Mouse (Mus musculus) neutrophil, adult 5-6 weeks (primary cell): Measurements from ENCODE around the gene Plagl1. TPM values are rescaled to one million over a fixed set of nuclear protein-coding genes. Genes with fewer than 3 reads are reported as not detected.
"Not testable (repeated sequence)": the region's sequence is repeated elsewhere in the genome, so short reads cannot be mapped to it uniquely, and the experiment has no call there.

ENCODE experiments used
- ATAC-seq: fragments of 151-379, 151-347 bp; 2 replicates; pipeline ENCODE4 v1.8.0; 2017; ENCODE audit warnings: mild to moderate bottlenecking, moderate TSS enrichment; ENCODE audit not compliant: insufficient number of reproducible peaks, poor library complexity, low FRiP score, severe bottlenecking; ENCODE audit errors: extremely low read depth
- total RNA-seq: library from RNA; stranded (forward); fragments of 200-1000 nt; gene quantifications from 2 replicates; pipeline ENCODE4 v1.2.3, GENCODE M21; 2017

Plagl1 gene
- total RNA-seq: 0.12 TPM in 1 of 2 replicates, not detected in the other

DNA sequence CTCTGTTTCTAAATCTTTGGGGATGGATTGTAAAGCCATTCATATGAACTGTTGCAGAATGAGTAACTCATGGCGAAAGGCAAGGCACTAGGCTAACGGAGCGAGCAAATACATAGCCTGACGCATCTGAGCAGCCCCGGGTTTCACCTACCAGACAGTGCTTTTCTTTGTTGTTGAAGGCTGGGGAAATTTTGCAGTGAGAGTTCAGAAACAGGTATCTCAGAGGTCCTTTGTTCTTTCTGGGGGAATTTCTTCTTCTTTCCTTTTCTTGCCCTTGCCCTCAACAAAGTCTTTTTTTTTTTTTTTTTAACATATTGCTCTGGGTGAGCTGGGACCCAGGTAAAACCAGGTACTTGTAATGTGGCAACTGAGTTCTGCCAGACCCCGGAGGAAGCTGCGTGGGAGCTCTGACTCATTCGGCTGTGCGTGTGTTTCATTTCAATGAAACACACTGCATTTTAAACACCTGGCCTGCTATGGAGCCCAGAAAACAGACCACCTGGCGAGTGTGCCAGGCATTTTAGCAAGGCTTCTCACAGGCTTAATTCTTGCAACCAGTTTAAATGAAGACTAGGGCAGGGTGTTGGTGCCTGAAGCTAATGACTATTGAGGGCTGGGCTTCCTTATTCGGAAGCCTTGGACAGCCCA is at the start of gene Plagl1:
Gene Plagl1, plus strand, starts transcription at position 484 of the 648 bp plus-strand sequence.
- no peak for ATAC-seq

DNA sequence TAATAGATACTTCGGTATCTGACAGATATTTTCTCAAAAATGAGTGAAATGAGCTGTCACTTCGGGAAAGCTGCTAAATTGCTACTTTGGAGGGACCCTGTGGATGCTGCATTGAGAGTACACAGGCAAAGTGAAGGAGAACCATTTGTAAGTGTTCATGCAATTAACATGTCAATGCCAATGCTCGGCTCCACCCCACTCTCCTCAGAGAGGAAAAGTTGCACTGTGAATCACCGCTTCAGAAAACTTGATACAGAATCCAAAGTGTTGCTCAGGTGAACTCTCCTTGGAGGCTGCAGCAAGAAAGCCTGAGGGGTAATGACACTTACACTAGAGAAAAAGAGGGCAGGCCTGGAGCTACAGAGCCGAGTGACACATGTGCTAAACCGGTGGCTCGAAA is 46.3 kb upstream of the Plagl1 start:
- no peak for ATAC-seq

DNA sequence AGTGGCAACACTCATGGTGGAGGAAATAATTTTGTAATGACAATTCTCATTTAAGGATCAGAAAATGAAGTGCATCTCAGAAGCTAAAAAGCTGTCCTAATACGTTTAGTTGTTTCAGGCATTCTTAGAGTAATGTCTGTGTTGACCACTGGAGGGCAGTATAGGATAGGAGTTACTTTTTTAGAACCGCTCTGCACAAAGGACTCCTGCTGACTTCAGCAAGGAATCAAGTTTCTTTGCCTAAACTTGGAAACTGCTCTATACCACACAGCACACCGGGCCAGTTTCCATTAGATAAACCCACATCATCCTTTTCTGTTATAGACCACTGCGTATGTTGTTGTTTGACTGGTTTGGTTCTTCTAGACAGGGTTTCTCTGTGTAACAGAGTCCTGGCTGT is 43.7 kb upstream of the Plagl1 start:
- ATAC-seq: peak; percentile 84

DNA sequence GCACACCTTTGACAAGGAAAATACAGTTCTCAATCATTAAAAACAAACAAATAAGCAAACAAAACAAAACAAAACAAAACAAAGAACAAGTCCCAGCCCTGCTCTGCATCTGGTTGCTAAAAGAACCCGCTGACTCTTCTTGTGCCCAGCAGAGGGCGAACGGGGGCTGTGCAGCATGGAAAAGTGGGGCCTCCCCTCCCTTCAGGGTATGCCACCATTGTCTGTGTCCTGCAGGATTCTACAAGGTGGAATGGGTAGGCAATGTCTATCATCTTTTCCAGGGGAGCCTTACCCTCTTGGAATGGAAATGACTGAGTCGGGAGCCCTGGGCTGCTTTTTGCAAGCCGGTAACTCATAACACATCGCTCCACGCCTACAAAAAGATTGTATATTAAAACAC is 41.8 kb upstream of the Plagl1 start:
- ATAC-seq: no peak

DNA sequence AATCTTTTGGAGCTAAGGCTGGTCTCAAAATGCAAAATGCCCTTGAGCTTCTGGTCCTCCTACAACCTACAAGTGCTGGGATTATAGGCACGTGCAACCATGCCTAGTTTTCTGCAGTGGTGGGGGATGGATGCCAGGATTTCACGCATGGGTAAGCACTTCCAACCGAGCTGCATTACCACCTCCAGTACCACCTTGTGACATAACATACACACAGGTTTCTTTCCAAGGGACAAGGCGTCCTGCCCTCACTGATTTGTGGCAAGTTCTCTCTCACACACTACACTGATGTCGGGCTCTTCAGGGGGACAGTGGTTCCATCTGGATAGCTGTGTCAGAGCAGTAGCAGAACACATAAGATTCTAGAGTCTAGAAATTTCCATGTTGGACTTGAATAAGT is 41.3 kb upstream of the Plagl1 start:
- no peak for ATAC-seq

DNA sequence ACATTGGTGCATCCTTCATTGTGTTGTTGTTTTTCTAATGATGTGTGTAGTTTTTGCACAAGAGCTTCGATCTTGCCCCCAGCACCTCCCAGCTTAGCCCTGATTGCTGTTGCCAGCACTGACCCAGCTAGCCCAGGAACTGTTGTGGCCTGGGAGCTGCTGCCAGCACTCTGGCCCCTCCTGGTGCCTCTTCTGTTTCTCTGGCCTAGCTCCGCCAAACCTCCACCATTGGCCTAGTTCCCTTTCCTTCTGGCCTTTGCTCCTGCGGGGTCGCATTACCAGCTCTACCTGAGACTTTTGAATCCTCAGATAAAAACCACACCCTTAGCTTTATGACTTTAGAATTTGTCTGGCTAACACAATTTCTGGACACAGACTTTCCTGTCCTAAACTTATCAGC is 38.2 kb upstream of the Plagl1 start:
- ATAC-seq: no peak

DNA sequence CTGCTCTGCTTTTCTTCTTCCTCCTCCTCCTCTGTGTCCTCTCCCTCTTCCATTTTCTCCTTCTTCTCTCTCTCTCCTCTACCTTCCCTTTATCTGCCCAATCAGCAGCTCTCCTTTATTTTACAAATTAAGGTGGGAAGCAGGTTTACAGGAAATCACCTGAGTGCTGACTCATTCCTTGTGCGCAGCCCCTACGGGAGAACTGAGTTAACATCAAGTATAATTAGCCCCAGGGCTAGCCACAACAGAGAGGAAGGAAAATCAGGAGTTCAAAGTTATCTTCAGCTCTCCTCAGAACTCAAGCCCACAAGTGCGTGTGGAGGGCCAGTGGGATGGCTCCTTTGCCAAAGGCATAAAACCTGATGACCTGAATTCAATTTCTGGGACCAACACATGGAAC is 36.3 kb upstream of the Plagl1 start:
- not testable (repeated sequence) for ATAC-seq

DNA sequence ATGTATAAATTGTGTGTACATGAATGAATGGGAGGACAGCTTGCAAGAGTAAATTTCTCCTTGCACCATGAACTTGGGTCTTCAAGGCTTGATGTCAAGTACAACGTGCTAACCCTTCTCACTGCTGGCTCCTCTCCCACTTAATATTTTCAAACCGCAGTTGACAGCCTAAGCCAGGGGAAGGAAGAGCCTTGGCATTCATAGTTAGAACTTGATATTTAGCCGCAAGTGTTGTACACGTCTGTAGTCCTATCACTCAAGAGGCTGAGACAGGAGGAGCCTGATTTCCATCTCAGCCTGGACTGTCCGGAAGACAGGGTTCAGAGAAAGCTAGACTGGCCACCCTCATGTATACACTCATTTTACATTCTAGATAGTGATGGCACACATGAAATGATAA is 32.6 kb upstream of the Plagl1 start:
- ATAC-seq: no peak

DNA sequence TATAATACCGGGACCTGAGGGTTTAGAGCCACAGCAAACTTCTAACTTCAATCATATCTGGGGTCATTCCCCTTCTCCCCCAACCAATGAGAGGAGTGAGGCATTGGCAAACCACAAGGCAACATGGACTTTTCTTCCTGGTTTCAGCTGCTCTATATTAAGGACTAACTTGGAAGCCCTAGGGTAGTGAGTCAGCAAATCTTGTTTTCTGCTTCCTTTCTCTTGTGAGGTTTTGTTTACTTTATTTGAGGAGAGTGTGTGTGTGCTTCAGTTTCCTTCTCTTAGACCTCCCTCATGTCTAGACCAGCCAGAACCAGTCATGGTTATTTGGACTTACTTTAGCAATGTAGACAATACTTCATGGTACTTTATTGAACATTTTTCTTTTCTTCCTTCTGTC is 32.1 kb upstream of the Plagl1 start:
- ATAC-seq: no peak

DNA sequence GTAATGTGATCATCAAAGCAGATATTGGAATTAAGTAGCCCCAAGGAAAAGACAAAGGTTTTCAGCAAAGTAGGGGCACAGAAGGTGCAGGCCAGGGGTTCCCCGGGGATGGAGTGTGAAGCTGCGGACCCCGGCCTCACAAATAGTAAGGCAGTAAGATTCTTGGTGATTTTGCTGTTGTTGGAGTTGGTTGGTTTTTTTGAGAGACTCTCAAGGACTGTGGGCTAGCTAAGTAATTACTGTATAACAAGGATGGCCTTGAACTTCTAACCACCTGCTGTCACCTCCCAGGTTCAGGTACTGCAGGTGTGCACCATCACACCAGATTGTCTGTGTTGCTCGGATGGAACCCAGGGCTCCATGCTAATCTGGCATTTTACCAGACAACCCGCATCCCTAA is 30.9 kb upstream of the Plagl1 start:
- ATAC-seq: no peak

DNA sequence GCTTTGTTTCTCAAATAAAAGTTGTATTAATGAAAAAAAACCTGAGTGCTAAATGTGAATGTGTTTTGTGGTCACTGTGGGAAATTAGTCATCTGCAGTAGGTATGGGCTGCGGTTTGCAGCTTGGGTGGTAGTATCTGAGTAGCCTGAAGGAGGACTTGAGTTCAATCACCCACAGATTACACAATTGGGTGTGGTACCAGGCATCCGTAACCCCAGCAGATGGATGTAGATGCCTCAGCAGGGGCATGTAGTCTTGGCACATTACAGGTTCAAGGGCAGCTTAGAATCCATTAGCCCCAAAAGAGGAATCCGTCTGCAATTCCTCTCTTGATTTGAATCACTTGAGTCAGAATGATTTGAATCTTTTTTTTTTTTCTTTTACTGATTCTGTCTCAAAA is 25.0 kb upstream of the Plagl1 start:
- ATAC-seq: no peak

DNA sequence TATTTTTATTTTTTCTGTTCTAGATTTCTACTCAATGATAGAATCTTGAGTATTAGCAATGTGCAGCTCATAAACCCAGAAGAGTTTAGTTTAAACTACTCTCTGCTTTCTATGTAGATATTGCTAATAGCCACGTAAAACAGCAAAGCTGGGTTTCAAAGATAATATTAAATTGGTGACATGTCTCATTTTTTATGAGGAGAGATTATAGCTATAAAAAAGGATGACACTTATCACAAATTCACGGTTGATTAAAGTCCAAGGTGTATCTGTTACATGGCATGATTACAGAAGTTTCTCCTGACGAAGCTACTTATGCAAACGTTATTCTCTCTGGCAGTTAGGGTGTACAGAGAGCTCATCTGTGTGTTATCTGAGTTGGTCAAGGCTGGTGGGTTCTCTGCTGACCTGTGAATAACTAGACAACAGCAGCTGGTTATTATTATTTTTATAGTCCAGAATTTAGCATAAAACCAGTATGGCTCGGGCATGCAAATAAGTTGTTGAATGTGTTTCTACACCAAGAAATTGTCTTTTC is 20.6 kb upstream of the Plagl1 start:
- ATAC-seq: no peak

DNA sequence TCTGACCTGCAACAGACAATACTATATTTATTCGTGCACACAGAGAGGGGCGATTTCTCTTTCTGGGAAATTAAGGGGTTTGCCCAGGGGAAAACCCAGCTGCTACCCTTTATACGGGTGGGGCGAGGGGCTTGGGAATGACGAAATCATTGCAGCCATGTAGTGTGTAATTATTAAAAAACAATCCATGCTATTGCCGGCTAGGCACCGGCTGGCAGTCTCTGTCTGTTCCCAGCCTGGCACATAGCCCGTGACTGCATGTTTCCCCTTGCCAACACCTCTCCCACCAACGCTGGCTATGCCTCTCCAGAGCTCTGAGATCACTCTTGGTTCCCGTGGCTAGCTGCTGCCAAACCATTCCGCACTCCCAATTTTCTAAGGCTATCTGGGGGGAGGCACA is 15.6 kb upstream of the Plagl1 start:
- no peak for ATAC-seq

DNA sequence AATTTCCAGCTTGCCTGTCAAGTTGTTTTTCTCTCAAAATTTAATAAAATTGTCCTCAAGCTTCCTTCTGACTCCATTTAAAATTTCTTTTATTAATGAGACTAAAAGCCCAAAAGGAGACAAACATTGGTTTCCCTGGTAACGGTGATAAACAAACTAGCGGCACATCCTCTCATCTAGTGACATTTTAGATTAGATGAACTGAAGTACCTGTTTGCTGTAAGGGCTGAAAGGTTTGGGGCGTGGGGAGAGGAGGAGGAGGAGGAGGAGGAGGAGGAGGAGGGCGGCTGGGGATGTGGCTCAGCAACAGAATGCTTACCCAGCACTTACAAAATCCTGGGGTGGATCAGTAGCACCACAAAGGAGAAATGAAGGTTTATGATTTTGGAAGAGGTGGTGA is 12.5 kb upstream of the Plagl1 start:
- no peak for ATAC-seq

DNA sequence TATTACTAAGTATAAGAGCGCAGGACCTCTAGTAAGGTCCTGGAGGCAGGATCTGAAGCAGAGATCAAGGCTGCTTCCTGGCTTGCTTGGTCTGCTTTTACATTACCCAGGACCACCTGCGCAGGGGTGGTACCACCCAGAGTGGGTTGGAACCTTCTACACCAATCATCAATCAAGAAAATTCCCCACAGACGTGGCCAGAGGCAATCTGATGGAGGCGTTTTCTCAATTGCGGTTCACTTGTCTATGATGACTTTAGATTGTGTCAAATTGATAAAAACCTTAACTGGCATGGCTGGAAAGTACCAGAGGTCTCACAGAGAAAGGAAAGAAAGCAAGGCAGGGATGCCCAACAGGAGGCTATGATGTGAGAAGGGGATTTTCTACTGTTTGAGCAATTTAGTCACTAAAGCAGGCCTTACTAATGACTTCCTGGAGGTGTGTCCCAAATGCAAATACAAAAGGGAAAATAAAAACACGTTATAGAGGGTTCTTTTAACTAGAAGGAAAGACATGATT is 3.4 kb upstream of the Plagl1 start:
- ATAC-seq: no peak

DNA sequence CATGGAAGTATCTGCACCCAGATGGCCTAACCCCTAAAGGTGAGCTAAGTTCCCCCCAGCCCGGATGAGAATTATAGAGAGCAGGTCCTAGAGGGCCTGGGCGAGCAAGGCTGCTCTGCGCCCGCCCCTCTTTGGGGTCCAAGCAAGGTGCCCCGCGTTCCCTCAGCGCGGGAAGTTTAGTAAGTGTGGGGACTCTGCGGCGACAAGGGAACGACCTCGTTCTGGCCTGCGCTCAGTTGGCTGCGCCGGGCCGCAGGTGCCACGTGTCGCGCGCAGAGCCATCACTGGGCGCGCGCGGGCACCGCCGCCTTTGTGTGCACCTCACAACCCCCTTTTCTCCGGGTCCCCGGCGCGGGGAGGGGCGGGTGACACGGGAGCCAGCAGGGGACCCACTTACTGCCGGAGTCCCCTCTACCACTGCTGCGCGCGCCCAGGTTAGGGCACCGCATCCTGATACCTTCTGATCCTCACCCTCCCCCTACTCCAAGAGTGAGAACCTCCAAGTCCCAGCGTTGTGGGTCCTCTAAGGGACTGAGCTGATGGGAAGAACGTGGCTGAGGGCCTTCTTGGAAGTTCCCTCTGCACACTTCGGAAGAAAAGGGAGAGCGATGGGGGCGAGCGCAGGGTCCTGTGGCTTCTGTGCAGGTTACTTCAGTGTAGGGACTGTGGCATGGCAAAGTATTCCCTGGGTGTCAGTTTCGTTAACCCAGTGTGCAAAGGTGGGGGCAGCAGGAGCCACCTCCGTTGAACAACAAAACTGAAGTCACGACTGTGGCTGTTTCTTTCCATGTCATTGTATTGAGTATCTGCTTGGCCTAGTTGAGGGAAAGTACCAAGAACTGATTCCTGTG is 742 bp downstream of the Plagl1 start:
- no peak for ATAC-seq

DNA sequence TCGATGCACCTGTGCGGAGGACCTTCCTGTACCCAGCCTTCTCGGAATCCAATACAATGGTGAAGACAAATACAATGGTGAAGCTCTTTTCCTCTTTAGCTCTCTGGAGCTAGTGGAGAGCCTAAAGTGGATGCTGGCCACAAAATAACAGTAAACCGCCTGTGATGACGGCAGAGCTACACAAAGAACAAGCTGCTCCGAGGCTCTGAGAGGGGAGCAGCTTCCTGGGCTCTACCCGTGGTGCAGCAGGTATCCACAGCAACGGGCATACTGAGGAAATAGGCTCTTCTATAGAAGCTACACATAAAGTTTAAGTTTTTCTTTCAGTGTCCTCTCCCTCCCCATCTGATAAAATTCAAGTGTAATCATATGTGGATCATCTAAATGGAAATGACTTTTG is 2.1 kb downstream of the Plagl1 start:
- no peak for ATAC-seq

DNA sequence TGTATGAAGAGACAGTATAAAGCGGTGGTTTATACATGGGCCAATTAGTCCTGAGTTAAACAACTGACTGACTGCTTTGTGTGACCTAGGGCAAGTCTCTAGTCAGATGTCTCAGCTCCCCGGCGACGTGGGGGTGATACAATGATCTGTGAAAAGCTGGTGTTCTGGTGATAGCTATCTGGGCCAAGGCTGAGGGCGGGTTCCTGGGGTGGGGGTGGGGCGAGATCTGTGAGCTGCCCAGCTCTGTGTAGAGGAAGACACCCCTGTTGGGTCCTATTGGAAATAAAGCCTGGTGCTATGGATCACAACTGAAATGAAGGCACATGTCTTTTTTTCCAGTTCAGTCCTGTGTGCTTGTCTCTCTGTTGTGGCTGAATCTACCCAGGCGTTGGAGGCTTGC is 3.2 kb downstream of the Plagl1 start:
- ATAC-seq: no peak

DNA sequence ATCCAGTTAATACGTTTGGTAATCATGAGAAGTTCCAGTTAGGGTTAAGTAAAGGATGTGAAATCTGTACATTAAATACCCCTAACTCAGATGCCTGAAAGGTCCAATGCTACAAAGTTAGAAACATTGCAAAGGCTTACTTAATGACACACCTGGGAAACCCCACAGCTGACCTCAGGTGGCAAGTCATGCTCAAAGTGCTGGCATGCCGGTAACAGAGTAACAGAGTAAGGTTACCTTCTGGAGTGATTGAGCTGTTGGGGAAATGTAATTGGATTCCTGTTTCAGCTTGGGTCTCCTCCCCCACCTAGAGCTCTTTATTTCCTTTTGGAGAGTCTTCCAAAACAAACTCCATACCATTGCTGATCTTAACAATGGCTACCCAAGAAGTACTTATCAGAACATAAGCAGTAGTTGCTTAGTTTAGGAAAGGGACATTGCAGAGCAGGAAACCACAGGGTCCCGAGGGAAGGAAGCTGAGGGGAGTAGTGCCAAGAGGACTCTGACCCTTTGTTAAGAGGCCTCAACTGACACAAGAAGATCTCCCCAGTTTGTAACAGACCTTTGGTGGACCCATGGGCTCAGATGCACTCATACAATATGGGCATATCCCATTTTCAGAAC is 4.9 kb downstream of the Plagl1 start:
- ATAC-seq: no peak

DNA sequence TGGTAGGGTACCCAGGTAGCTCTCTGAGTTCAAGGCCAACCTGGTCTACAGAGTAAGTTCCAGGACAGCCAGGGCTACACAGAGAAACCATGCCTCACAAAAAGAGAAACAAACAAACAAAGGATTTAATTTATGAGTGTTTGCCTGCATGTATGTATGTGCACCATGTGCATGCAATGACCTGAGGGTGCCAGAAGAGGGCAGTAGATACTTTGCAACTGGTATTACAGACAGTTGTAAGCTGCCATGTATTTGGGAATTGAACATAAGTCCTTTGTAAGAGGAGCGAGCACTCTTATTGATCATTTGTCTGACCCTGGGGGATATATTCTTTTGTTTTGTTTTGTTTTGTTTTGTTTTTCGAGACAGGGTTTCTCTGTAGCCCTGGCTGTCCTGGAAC is 10.7 kb downstream of the Plagl1 start:
- no peak for ATAC-seq
